Mouse (Mus musculus): Measurements from ENCODE around the gene Dnajc15. TPM values are rescaled to one million over a fixed set of nuclear protein-coding genes. Genes with fewer than 3 reads are reported as not detected.

Gene Dnajc15
- total RNA-seq, 1 experiment from 2014 or later: 21.2 TPM

Other genes starting within 250 kb of the Dnajc15 start
- gene Epsti1, start 29.1 kb upstream of the Dnajc15 start, total RNA-seq (2017): 149 and 184 TPM in 2 replicates
- not detected in 2 replicates for gene Fam216b, start 213.9 kb upstream of the Dnajc15 start, total RNA-seq (2017)